Mouse (Mus musculus) neural tube, embryonic 15.5 days (tissue): Measurements from ENCODE around the gene Mycl. TPM values are rescaled to one million over a fixed set of nuclear protein-coding genes. Genes with fewer than 3 reads are reported as not detected.
A peak's percentile ranks its signal among the peaks of the same experiment; 100 is the strongest.

Source experiments
- ATAC-seq: fragments of 200-750 bp; cut with Nextera tagmentation; 2 replicates; pipeline ENCODE4 v1.8.0; 2017; ENCODE audit warnings: mild to moderate bottlenecking, moderate TSS enrichment, moderate library complexity; ENCODE audit not compliant: low FRiP score
- H3K27ac ChIP-seq: fragments of 300-500 bp; sonication (generic); replicated peaks from 2 replicates; pipeline ENCODE4 v1.5.1; 2015; ENCODE audit warnings: mild to moderate bottlenecking, inconsistent platforms
- H3K27me3 ChIP-seq: fragments of 300-500 bp; sonication (generic); replicated peaks from 2 replicates; pipeline ENCODE4 v1.6.1; 2015; ENCODE audit warnings: inconsistent platforms
- H3K36me3 ChIP-seq: fragments of 300-500 bp; sonication (generic); 2 replicates; pipeline ENCODE4 v1.6.1; 2015; ENCODE audit warnings: inconsistent platforms
- H3K4me1 ChIP-seq: fragments of 300-500 bp; sonication (generic); 2 replicates; pipeline ENCODE4 v1.6.1; 2015; ENCODE audit warnings: inconsistent platforms
- H3K4me2 ChIP-seq: fragments of 300-500 bp; sonication (generic); 2 replicates; pipeline ENCODE4 v1.6.1; 2015; ENCODE audit warnings: inconsistent platforms, mild to moderate bottlenecking, moderate library complexity
- H3K4me3 ChIP-seq: fragments of 300-500 bp; sonication (generic); replicated peaks from 2 replicates; pipeline ENCODE4 v1.5.1; 2015; ENCODE audit warnings: mild to moderate bottlenecking, inconsistent platforms
- H3K9ac ChIP-seq: fragments of 300-500 bp; sonication (generic); replicated peaks from 2 replicates; pipeline ENCODE4 v1.6.1; 2015; ENCODE audit warnings: mild to moderate bottlenecking, inconsistent platforms
- H3K9me3 ChIP-seq: fragments of 300-500 bp; sonication (generic); replicated peaks from 2 replicates; pipeline ENCODE4 v1.6.1; 2016; ENCODE audit warnings: inconsistent platforms
- WGBS: fragments of 180-500 bp; shearing (Covaris S2); methylation state at CpG from one replicate; pipeline ENCODE4 v1.1.7; 2015; ENCODE audit warnings: mixed read lengths; 5-methylcytosine and 5-hydroxymethylcytosine counted together
- polyA plus RNA-seq: library from polyadenylated mRNA; unstranded; fragments of >200 nt; fragmentation: Nextera tagmentation; extraction: Ambion mirVana; gene quantifications from 2 replicates; pipeline ENCODE4 v1.2.1, GENCODE M21; 2015

Gene Mycl
- 38.2 and 52.3 TPM in 2 replicates for polyA plus RNA-seq

DNA sequence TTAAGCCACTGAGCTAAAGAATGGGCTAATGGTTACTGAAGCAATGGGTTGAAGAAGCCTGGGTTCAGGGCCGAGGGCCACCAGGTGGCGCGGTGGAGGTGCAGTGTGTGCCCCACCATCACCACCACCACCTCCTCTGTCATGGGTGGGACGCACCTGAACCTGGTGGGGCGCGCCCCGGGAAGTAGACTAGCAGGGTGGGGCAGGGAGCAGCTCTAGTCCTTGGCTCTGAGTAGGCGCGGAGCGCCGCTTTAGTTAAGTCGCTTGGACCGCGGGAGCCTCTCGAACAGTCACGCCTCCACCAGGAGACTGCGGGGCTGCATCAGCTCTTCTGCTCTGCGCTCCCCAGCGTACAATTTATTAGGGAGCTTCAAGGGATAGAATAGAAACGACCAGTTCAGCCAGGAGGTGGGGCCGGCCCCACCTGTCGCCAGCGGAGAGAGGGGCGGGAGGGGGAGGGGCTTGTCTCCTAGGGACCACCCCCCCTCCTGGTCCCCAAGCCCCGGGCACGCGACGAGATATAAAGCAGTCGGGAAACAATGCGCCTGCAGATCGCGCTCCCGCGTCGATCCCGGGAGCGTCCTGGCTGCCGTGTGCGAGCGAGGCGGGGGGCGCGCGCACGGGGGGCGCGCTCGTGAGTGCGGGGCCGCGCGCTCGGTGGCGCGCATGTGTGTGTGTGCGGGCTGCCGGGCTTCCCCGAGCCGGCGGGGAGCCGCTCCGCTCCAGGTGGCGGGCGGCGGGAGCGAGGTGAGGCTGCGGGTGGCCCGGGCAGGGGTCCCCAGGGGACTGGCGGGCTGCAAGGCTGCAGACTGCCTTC, at the start of gene Mycl:
Mycl (plus strand) TSS at position 249 of the 817 bp plus-strand sequence.
- Histone ChIP-seq H3K27ac (peak within 1 kb of the TSS; percentile 92), H3K36me3 (peaks cover 4% of the 10 kb centered on the region; the same call in 1 of the 2 replicates), H3K4me3 (peak within 1 kb of the TSS; percentile 69), H3K9me3 (no peaks in the 10 kb centered on the region), H3K9ac (peak within 1 kb of the TSS; percentile 96), H3K27me3 (no peaks in the 10 kb centered on the region), H3K4me2 (peak within 1 kb of the TSS; percentile 87), H3K4me1 (peaks cover 43% of the 10 kb centered on the region)
- WGBS: under 1% methylated on average over 67 of the region's 69 CpGs
- ATAC-seq: peak; percentile 83

- no peak for ATAC-seq
- Histone ChIP-seq H3K4me1 (no peaks in the 10 kb centered on the region), H3K27me3 (no peaks in the 10 kb centered on the region), H3K4me2 (no peak overlapping the region), H3K27ac (no peak overlapping the region), H3K36me3 (no peaks in the 10 kb centered on the region), H3K4me3 (no peak overlapping the region), H3K9ac (no peak overlapping the region), H3K9me3 (no peaks in the 10 kb centered on the region)
- 86% methylated on average over 3 of the region's 3 CpGs for WGBS
These were observed 48.2 kb upstream of the Mycl start for GRCm38 (mm10) chr4:122947223-122947622.

- no peak overlapping the region for H3K4me2 ChIP-seq
- H3K4me1 ChIP-seq: no peaks in the 10 kb centered on the region
- H3K4me3 ChIP-seq: no peak overlapping the region
- no peaks in the 10 kb centered on the region for H3K36me3 ChIP-seq
- ATAC-seq: no peak
- H3K9ac ChIP-seq: no peak overlapping the region
- WGBS: 96% methylated on average over 8 of the region's 8 CpGs
- H3K9me3 ChIP-seq: no peaks in the 10 kb centered on the region
- no peak overlapping the region for H3K27ac ChIP-seq
- H3K27me3 ChIP-seq: no peaks in the 10 kb centered on the region
These were observed 46.4 kb upstream of the Mycl start for GRCm38 (mm10) chr4:122949096-122949495.

GRCm38 (mm10) chr4:122954680-122955411, 40.6 kb upstream of the Mycl start:
- ATAC-seq: peak; percentile 51
- no peaks in the 10 kb centered on the region for H3K9me3 ChIP-seq
- peaks cover 36% of the 10 kb centered on the region for H3K4me1 ChIP-seq

DNA sequence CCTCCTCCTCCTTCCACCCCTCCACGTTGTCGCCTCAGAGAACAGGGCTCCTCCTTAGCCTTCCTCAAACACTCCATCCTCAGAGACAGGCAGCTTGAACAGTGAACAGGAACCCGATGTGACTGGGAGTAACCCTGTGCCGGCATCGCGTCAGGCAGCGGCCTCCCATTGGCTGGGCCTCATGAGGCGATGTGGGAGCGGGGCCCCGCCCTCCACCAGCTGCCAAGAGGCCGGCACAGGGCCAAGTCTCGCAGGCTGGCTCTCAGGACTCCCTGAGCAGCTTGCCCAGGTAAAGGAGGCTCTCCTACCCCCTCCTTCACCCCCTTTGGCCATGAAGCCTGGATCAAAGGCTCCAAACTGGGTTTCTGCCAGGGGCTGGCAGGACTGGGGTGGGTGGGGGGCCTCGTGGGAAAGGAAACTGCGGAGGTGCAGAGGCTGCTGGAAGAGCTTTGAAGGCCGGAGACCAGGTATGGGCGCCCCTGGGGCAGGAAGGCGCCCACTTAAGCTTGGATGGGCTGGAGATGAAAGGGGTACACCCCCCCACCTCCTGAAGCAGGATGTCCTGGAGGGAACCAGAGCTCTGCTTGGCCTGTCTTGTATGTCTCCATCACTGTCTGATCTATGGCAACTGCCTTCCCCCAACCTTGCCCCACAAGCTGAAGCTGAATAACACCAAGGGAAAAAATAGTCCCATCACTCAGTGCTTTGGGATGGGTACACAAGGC, 39.9 kb upstream of the Mycl start:
- Histone ChIP-seq H3K27me3 (no peaks in the 10 kb centered on the region), H3K4me3 (peak overlapping the region; percentile 20), H3K9ac (peak overlapping the region; percentile 46; the same call in 1 of the 2 replicates), H3K9me3 (no peaks in the 10 kb centered on the region), H3K27ac (peak overlapping the region; percentile 75), H3K4me1 (peaks cover 43% of the 10 kb centered on the region), H3K4me2 (peak overlapping the region; percentile 56), H3K36me3 (no peaks in the 10 kb centered on the region)
- peak; percentile 91 for ATAC-seq
- 10% methylated on average over 17 of the region's 17 CpGs for WGBS

More at GRCm38 (mm10) chr4:122954680-122955411, 40.6 kb upstream of the Mycl start:
- Histone ChIP-seq H3K4me2 (peak overlapping the region; percentile 56), H3K9ac (no peak overlapping the region), H3K36me3 (no peaks in the 10 kb centered on the region), H3K27me3 (no peaks in the 10 kb centered on the region), H3K27ac (peak overlapping the region; percentile 75), H3K4me3 (peak overlapping the region; percentile 20)
- 66% methylated on average over 5 of the region's 5 CpGs for WGBS

DNA sequence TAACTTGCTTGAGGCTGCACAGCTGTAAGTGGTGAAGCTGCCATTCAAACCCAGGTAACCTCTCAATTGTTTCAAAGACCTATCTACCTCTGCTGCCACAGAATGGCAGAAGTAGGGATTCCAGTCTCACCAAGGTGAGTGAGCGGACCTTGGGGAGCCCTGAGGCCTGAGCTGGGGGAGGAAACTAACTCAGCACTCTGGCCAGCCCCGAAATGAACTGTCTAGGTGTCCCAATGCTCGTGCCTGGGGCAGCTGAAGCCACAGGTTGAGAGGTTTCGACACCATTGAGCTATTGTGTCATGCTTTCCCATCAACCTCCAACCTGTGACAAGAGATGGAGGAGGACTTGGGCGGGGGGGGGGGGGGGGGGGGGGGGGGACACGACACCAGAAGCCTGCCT, 39.2 kb upstream of the Mycl start:
- Histone ChIP-seq H3K9ac (no peak overlapping the region), H3K27me3 (no peaks in the 10 kb centered on the region; the same call in 1 of the 2 replicates), H3K4me3 (no peak overlapping the region), H3K9me3 (no peaks in the 10 kb centered on the region), H3K27ac (peak overlapping the region; percentile 75; the same call in 1 of the 2 replicates), H3K4me2 (peak overlapping the region; percentile 56; the same call in 1 of the 2 replicates), H3K4me1 (peaks cover 50% of the 10 kb centered on the region), H3K36me3 (no peaks in the 10 kb centered on the region)
- ATAC-seq: no peak
- WGBS: 62% methylated on average over 6 of the region's 6 CpGs

- peak overlapping the region; percentile 100 for H3K4me2 ChIP-seq
- peak overlapping the region; percentile 56 for H3K27ac ChIP-seq
- peak overlapping the region; percentile 59; the same call in 1 of the 2 replicates for H3K4me3 ChIP-seq
- no peak for ATAC-seq
- 68% methylated on average over 6 of the region's 6 CpGs for WGBS
- 0 out of 2 replicates have a peak overlapping the region, but pooled peaks have one; percentile 7 for H3K9ac ChIP-seq
- H3K27me3 ChIP-seq: no peaks in the 10 kb centered on the region; the same call in 1 of the 2 replicates
- H3K36me3 ChIP-seq: no peaks in the 10 kb centered on the region
- no peaks in the 10 kb centered on the region for H3K9me3 ChIP-seq
- H3K4me1 ChIP-seq: peaks cover 57% of the 10 kb centered on the region
These were observed 36.9 kb upstream of the Mycl start for GRCm38 (mm10) chr4:122958491-122959031.

GRCm38 (mm10) chr4:122959816-122960215, 35.6 kb upstream of the Mycl start:
- WGBS: 4% methylated on average over 8 of the region's 8 CpGs
- no peak for ATAC-seq
- Histone ChIP-seq H3K9me3 (no peaks in the 10 kb centered on the region), H3K9ac (peak overlapping the region; percentile 60), H3K4me2 (peak overlapping the region; percentile 100), H3K27ac (0 out of 2 replicates have a peak overlapping the region, but pooled peaks have one; percentile 3), H3K36me3 (no peaks in the 10 kb centered on the region), H3K27me3 (no peaks in the 10 kb centered on the region; the same call in 1 of the 2 replicates), H3K4me3 (peak overlapping the region; percentile 59), H3K4me1 (peaks cover 55% of the 10 kb centered on the region)

DNA sequence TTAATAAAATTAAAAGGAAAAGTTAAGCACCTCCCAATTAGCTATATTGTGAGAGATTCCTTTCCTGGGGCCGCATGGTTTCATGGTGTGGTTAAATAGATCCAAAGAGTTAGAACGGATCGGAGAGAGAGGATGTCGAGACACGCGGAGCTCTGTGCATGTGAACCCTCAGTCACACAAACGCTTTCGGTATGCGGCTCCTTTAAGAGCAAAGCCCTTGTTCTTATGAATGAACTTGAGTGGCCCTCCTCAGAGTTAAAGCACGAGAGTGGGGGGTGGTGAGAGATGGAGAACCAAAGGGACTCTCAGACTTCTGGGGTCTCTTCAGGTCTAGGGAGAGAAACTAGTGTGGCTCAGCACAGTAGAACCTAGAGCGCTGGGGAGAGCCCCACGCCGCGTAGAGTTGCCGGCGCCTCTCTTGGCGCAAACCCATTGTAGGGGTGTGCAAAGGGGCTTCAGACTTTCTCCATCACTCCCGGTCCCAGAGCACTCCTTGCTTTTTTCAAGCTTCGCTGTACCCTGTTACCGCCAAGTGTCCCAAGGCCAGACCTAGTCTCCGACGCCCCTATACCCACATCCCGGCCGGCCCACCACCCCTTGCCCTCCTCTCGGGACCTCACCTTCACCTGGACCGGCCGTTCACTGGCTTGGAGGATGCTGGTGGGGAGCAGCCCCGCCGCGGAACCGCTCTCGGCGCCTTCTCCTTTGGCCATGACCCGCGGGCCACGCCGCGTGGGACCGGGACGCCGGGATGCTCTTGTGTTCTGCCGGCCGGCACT, 34.9 kb upstream of the Mycl start:
- H3K4me2 ChIP-seq: peak overlapping the region; percentile 100
- H3K4me1 ChIP-seq: peaks cover 48% of the 10 kb centered on the region
- H3K27me3 ChIP-seq: no peaks in the 10 kb centered on the region; the same call in 1 of the 2 replicates
- no peaks in the 10 kb centered on the region for H3K36me3 ChIP-seq
- under 1% methylated on average over 43 of the region's 43 CpGs for WGBS
- peak overlapping the region; percentile 60 for H3K9ac ChIP-seq
- H3K27ac ChIP-seq: peak overlapping the region; percentile 51; the same call in 1 of the 2 replicates
- peak overlapping the region; percentile 59 for H3K4me3 ChIP-seq
- H3K9me3 ChIP-seq: no peaks in the 10 kb centered on the region
- peak; percentile 51 for ATAC-seq

DNA sequence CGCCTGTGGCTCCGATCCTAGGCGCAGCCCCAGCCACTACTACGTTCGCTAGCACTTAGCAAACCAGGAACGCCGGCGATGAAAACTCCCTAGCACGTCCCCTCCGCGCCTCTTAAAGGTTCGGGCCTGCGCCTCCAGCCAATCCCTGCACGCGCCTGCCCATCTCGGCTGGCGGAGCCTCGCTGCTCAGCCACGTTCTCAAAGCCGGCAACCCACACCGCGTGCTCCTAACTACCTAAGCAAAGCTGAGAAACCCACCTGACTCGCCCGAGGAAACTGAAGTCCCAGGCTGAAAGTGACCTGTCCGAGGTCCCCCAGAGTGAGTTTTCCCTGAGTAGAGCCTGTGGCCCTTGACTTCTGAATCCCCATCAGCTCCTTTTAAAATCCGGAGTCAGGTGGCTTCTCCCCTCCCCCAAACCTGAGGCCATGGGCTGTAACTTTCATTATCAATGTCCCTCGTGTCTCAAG, 34.3 kb upstream of the Mycl start, which contains the start of gene Mfsd2a:
Mfsd2a (minus strand) TSS at position 89 of the 468 bp plus-strand sequence.
- no peaks in the 10 kb centered on the region for H3K36me3 ChIP-seq
- H3K4me1 ChIP-seq: peaks cover 42% of the 10 kb centered on the region
- H3K9ac ChIP-seq: peak within 1 kb of the TSS; percentile 60
- H3K27ac ChIP-seq: peak within 1 kb of the TSS; percentile 51; the same call in 1 of the 2 replicates
- H3K4me3 ChIP-seq: peak within 1 kb of the TSS; percentile 59
- H3K27me3 ChIP-seq: no peaks in the 10 kb centered on the region; the same call in 1 of the 2 replicates
- H3K4me2 ChIP-seq: peak within 1 kb of the TSS; percentile 100
- no peaks in the 10 kb centered on the region for H3K9me3 ChIP-seq
- under 1% methylated on average over 27 of the region's 27 CpGs for WGBS
- peak; percentile 80 for ATAC-seq
